Mouse (Mus musculus) forebrain, embryonic 10.5 days (tissue): ENCODE results near the gene Fam69a. TPM values are rescaled to one million over a fixed set of nuclear protein-coding genes. Genes with fewer than 3 reads are reported as not detected.

Experiments used
- DNase-seq: peaks from one replicate; pipeline ENCODE4 v3.0.0-alpha.2; 2017; ENCODE audit warnings: low spot score; ENCODE audit errors: extremely low spot score
- H3K27ac ChIP-seq: fragments of 300-500 bp; sonication (generic); 2 replicates; pipeline ENCODE4 v1.5.1; 2016; ENCODE audit warnings: mild to moderate bottlenecking
- H3K27me3 ChIP-seq: fragments of 300-500 bp; sonication (generic); 2 replicates; pipeline ENCODE4 v1.6.1; 2016; ENCODE audit warnings: mild to moderate bottlenecking; ENCODE audit not compliant: poor library complexity, severe bottlenecking
- H3K36me3 ChIP-seq: fragments of 300-500 bp; sonication (generic); replicated peaks from 2 replicates; pipeline ENCODE4 v1.6.1; 2016; ENCODE audit warnings: mild to moderate bottlenecking, moderate library complexity
- H3K4me1 ChIP-seq: fragments of 300-500 bp; sonication (generic); 2 replicates; pipeline ENCODE4 v1.6.1; 2016
- H3K4me3 ChIP-seq: fragments of 300-500 bp; sonication (generic); 2 replicates; pipeline ENCODE4 v1.5.1; 2016; ENCODE audit warnings: mild to moderate bottlenecking, moderate library complexity
- H3K9me3 ChIP-seq: fragments of 300-500 bp; sonication (generic); 2 replicates; pipeline ENCODE4 v1.6.1; 2016; ENCODE audit warnings: mild to moderate bottlenecking, moderate library complexity
- whole genome bisulfite sequencing: fragments of 180-500 bp; shearing (Covaris S2); methylation state at CpG from one replicate; pipeline ENCODE4 v1.1.7; 2016; 5-methylcytosine and 5-hydroxymethylcytosine counted together
- polyA plus RNA-seq: library from polyadenylated mRNA; unstranded; fragments of >200 nt; fragmentation: Nextera tagmentation; extraction: Ambion mirVana; gene quantifications from 2 replicates; pipeline ENCODE4 v1.2.1, GENCODE M21; 2016

The Fam69a gene
- polyA plus RNA-seq, 1 experiment from 2014 or later: 16.2 TPM

- DNase-seq: no peak
- H3K9me3 ChIP-seq: no peaks in the 10 kb centered on the region
- H3K27ac ChIP-seq: no peak overlapping the region
- no peaks in the 10 kb centered on the region for H3K27me3 ChIP-seq
- H3K4me3 ChIP-seq: no peak overlapping the region
- no peaks in the 10 kb centered on the region for H3K36me3 ChIP-seq
- H3K4me1 ChIP-seq: no peaks in the 10 kb centered on the region
- WGBS: 91% methylated on average over 10 of the region's 10 CpGs
Measured at GRCm38 (mm10) chr5:107934770-107935543, 51.9 kb downstream of the Fam69a start.

- Histone ChIP-seq H3K4me1 (no peaks in the 10 kb centered on the region), H3K9me3 (no peaks in the 10 kb centered on the region), H3K27me3 (no peaks in the 10 kb centered on the region), H3K27ac (no peak overlapping the region), H3K4me3 (no peak overlapping the region), H3K36me3 (no peaks in the 10 kb centered on the region)
- WGBS: 85% methylated on average over 4 of the region's 4 CpGs
- DNase-seq: no peak
Measured at GRCm38 (mm10) chr5:107933202-107933974, 53.5 kb downstream of the Fam69a start.

GRCm38 (mm10) chr5:107932556-107932955, 54.3 kb downstream of the Fam69a start:
- no peaks in the 10 kb centered on the region for H3K4me1 ChIP-seq
- H3K27ac ChIP-seq: no peak overlapping the region
- no peaks in the 10 kb centered on the region for H3K27me3 ChIP-seq
- H3K36me3 ChIP-seq: no peaks in the 10 kb centered on the region
- H3K9me3 ChIP-seq: no peaks in the 10 kb centered on the region
- H3K4me3 ChIP-seq: no peak overlapping the region
- DNase-seq: no peak
- WGBS: 64% methylated on average over 2 of the region's 2 CpGs

GRCm38 (mm10) chr5:107926550-107927249, 60.2 kb downstream of the Fam69a start:
- Histone ChIP-seq H3K4me3 (no peak overlapping the region), H3K36me3 (no peaks in the 10 kb centered on the region), H3K27ac (no peak overlapping the region), H3K27me3 (no peaks in the 10 kb centered on the region), H3K4me1 (no peaks in the 10 kb centered on the region), H3K9me3 (no peaks in the 10 kb centered on the region)
- 85% methylated on average over 11 of the region's 11 CpGs for WGBS
- no peak for DNase-seq

GRCm38 (mm10) chr5:107924564-107924963, 62.3 kb downstream of the Fam69a start:
- H3K9me3 ChIP-seq: no peaks in the 10 kb centered on the region
- no peak overlapping the region for H3K4me3 ChIP-seq
- no peaks in the 10 kb centered on the region for H3K27me3 ChIP-seq
- H3K27ac ChIP-seq: no peak overlapping the region
- H3K36me3 ChIP-seq: no peaks in the 10 kb centered on the region
- DNase-seq: no peak
- no peaks in the 10 kb centered on the region for H3K4me1 ChIP-seq
- 88% methylated on average over 8 of the region's 8 CpGs for WGBS

- no peak for DNase-seq
- Histone ChIP-seq H3K4me1 (no peaks in the 10 kb centered on the region), H3K4me3 (no peak overlapping the region), H3K36me3 (no peaks in the 10 kb centered on the region), H3K9me3 (no peaks in the 10 kb centered on the region), H3K27ac (no peak overlapping the region), H3K27me3 (no peaks in the 10 kb centered on the region)
- 89% methylated on average over 1 of the region's 1 CpGs for WGBS
Measured at GRCm38 (mm10) chr5:107922836-107923235, 64.0 kb downstream of the Fam69a start.

- H3K4me1 ChIP-seq: no peaks in the 10 kb centered on the region
- no peaks in the 10 kb centered on the region for H3K9me3 ChIP-seq
- H3K4me3 ChIP-seq: no peak overlapping the region
- no peak for DNase-seq
- H3K27ac ChIP-seq: no peak overlapping the region
- no peaks in the 10 kb centered on the region for H3K27me3 ChIP-seq
- H3K36me3 ChIP-seq: no peaks in the 10 kb centered on the region
- 75% methylated on average over 2 of the region's 2 CpGs for WGBS
Measured at GRCm38 (mm10) chr5:107921400-107922252, 65.3 kb downstream of the Fam69a start.

- no peak for DNase-seq
- WGBS: 46% methylated on average over 4 of the region's 4 CpGs
Measured at GRCm38 (mm10) chr5:107915280-107915679, 71.6 kb downstream of the Fam69a start.

GRCm38 (mm10) chr5:107911012-107911411, 75.9 kb downstream of the Fam69a start:
- DNase-seq: no peak
- Histone ChIP-seq H3K27me3 (no peaks in the 10 kb centered on the region), H3K4me3 (no peak overlapping the region), H3K36me3 (peaks cover 51% of the 10 kb centered on the region), H3K9me3 (no peaks in the 10 kb centered on the region), H3K4me1 (0 out of 2 replicates have a peak, but pooled peaks cover 4% of the 10 kb centered on the region), H3K27ac (no peak overlapping the region)
- 90% methylated on average over 5 of the region's 5 CpGs for WGBS

More at GRCm38 (mm10) chr5:107915280-107915679, 71.6 kb downstream of the Fam69a start:
- H3K36me3 ChIP-seq: peaks cover 8% of the 10 kb centered on the region
- H3K4me3 ChIP-seq: no peak overlapping the region
- H3K4me1 ChIP-seq: 0 out of 2 replicates have a peak, but pooled peaks cover 4% of the 10 kb centered on the region
- H3K27me3 ChIP-seq: no peaks in the 10 kb centered on the region
- no peaks in the 10 kb centered on the region for H3K9me3 ChIP-seq
- no peak overlapping the region for H3K27ac ChIP-seq

GRCm38 (mm10) chr5:107910084-107910616, 76.7 kb downstream of the Fam69a start:
- peaks cover 60% of the 10 kb centered on the region for H3K36me3 ChIP-seq
- no peaks in the 10 kb centered on the region for H3K9me3 ChIP-seq
- H3K27me3 ChIP-seq: no peaks in the 10 kb centered on the region
- WGBS: 61% methylated on average over 5 of the region's 5 CpGs
- no peak overlapping the region for H3K27ac ChIP-seq
- H3K4me3 ChIP-seq: no peak overlapping the region
- DNase-seq: no peak
- H3K4me1 ChIP-seq: no peaks in the 10 kb centered on the region

GRCm38 (mm10) chr5:107909668-107910067, 77.2 kb downstream of the Fam69a start:
- H3K27me3 ChIP-seq: no peaks in the 10 kb centered on the region
- 86% methylated on average over 3 of the region's 3 CpGs for WGBS
- no peak for DNase-seq
- no peak overlapping the region for H3K27ac ChIP-seq
- H3K4me3 ChIP-seq: no peak overlapping the region
- H3K4me1 ChIP-seq: no peaks in the 10 kb centered on the region
- H3K9me3 ChIP-seq: no peaks in the 10 kb centered on the region
- H3K36me3 ChIP-seq: peaks cover 64% of the 10 kb centered on the region
